Mouse (Mus musculus) bone marrow, adult 2 months (tissue): Measurements from ENCODE around the gene Spata21.

ENCODE experiments used
- CTCF ChIP-seq: fragments of 200-500 bp; IDR thresholded peaks from 2 replicates; pipeline ENCODE4 v1.5.1; 2011; ENCODE audit warnings: low read length, control low read depth; ENCODE audit not compliant: control insufficient read depth, insufficient read depth
- POLR2A ChIP-seq: fragments of 200-500 bp; IDR thresholded peaks from 2 replicates; pipeline ENCODE4 v1.6.1; 2011; ENCODE audit warnings: low read depth, mild to moderate bottlenecking, control low read depth, low read length, borderline replicate concordance; ENCODE audit not compliant: control insufficient read depth

- TF ChIP-seq CTCF (no peak), POLR2A (no peak)
Measured at GRCm38 (mm10) chr4:141146491-141147033, 58.4 kb downstream of the Spata21 start.
